Mouse (Mus musculus) MEL (cell line): Measurements from ENCODE around the gene Nos1ap. TPM values are rescaled to one million over a fixed set of nuclear protein-coding genes. Genes with fewer than 3 reads are reported as not detected.

Experiments
- DNase-seq: peaks from one replicate; pipeline ENCODE4 v3.0.0; 2011; ENCODE audit warnings: low read depth, low spot score
- H3K27ac ChIP-seq: 2 replicates; pipeline ENCODE4 v1.5.1; 2012; ENCODE audit warnings: low read depth, mild to moderate bottlenecking, control low read depth, low read length, moderate library complexity; ENCODE audit not compliant: control insufficient read depth
- H3K27me3 ChIP-seq, 2 experiments: fragments of 150-350 bp in 1 of 2; sonication (generic) in 1 of 2; 2 replicates each; pipeline ENCODE4 v1.6.1; 2012; ENCODE audit warnings: low read length in 2 of 2, mild to moderate bottlenecking in 2 of 2, improper control_type of control experiment in 1 of 2, moderate library complexity in 1 of 2; ENCODE audit not compliant: insufficient read depth in 2 of 2, control insufficient read depth in 1 of 2
- H3K36me3 ChIP-seq, 2 experiments: 2 replicates each; pipeline ENCODE4 v1.6.1; 2012 to 2014; ENCODE audit warnings: low read length in 2 of 2, improper control_type of control experiment in 1 of 2, inconsistent platforms in 1 of 2, mild to moderate bottlenecking in 1 of 2; ENCODE audit not compliant: insufficient read depth in 2 of 2, control insufficient read depth in 1 of 2
- H3K4me1 ChIP-seq, 2 experiments: fragments of 150-350 bp in 1 of 2; sonication (generic) in 1 of 2; 2 replicates each; pipeline ENCODE4 v1.6.1; 2012; ENCODE audit warnings: low read length in 2 of 2, improper control_type of control experiment in 1 of 2, mild to moderate bottlenecking in 1 of 2; ENCODE audit not compliant: insufficient read depth in 2 of 2, control insufficient read depth in 1 of 2
- H3K4me3 ChIP-seq, 2 experiments: fragments of 150-350 bp in 1 of 2; sonication (generic) in 1 of 2; 2 replicates each; pipeline ENCODE4 v1.5.1; 2012; ENCODE audit warnings: low read depth in 2 of 2, low read length in 2 of 2, mild to moderate bottlenecking in 2 of 2, moderate library complexity in 2 of 2, control low read depth in 1 of 2, improper control_type of control experiment in 1 of 2; ENCODE audit not compliant: control insufficient read depth in 1 of 2, insufficient read depth in 1 of 2
- H3K79me2 ChIP-seq: 2 replicates; pipeline ENCODE4 v1.6.1; 2012; ENCODE audit warnings: mild to moderate bottlenecking, low read length, moderate library complexity; ENCODE audit not compliant: control insufficient read depth, poor library complexity, insufficient read depth
- H3K9ac ChIP-seq: 2 replicates; pipeline ENCODE4 v1.6.1; 2012; ENCODE audit warnings: low read depth, mild to moderate bottlenecking, control low read depth, low read length, moderate library complexity; ENCODE audit not compliant: control insufficient read depth, poor library complexity, severe bottlenecking
- H3K9me3 ChIP-seq: fragments of 150-350 bp; sonication (generic); replicated peaks from 2 replicates; pipeline ENCODE4 v1.6.1; 2012; ENCODE audit warnings: mild to moderate bottlenecking, low read length, improper control_type of control experiment, moderate library complexity; ENCODE audit not compliant: insufficient read depth
- CHD2 ChIP-seq: IDR thresholded peaks from 2 replicates; pipeline ENCODE4 v1.6.1; 2011; ENCODE audit warnings: low read length, improper control_type of control experiment
- CTCF ChIP-seq, 3 experiments: IDR thresholded peaks in 2 of 3; conservative IDR thresholded peaks in 1 of 3; 2 replicates each; pipeline ENCODE4 v1.5.1; 2011 to 2012; ENCODE audit warnings: low read length in 3 of 3, low read depth in 2 of 3, mild to moderate bottlenecking in 2 of 3, improper control_type of control experiment in 1 of 3, inconsistent platforms in 1 of 3, mixed read lengths in 1 of 3, moderate library complexity in 1 of 3; ENCODE audit not compliant: control insufficient read depth in 1 of 3, insufficient read depth in 1 of 3, poor library complexity in 1 of 3, severe bottlenecking in 1 of 3
- ETS1 ChIP-seq: IDR thresholded peaks from 2 replicates; pipeline ENCODE4 v1.6.1; 2012; ENCODE audit warnings: low read depth, mild to moderate bottlenecking, inconsistent platforms, low read length, improper control_type of control experiment, moderate library complexity
- GATA1 ChIP-seq: IDR thresholded peaks from 2 replicates; pipeline ENCODE4 v1.6.1; 2011; ENCODE audit warnings: low read depth, low read length, improper control_type of control experiment
- KAT2A ChIP-seq: conservative IDR thresholded peaks from 2 replicates; pipeline ENCODE4 v1.6.1; 2012; ENCODE audit warnings: low read depth, low read length, improper control_type of control experiment, inconsistent platforms
- MEF2A ChIP-seq: IDR thresholded peaks from 2 replicates; pipeline ENCODE4 v1.6.1; 2014; ENCODE audit warnings: low read depth, mild to moderate bottlenecking, inconsistent platforms, low read length, improper control_type of control experiment; ENCODE audit not compliant: poor library complexity, insufficient replicate concordance, severe bottlenecking; ENCODE audit errors: extremely low read depth
- MXI1 ChIP-seq: IDR thresholded peaks from 2 replicates; pipeline ENCODE4 v1.6.1; 2011; ENCODE audit warnings: mild to moderate bottlenecking, low read depth, low read length, improper control_type of control experiment
- MYB ChIP-seq: IDR thresholded peaks from 2 replicates; pipeline ENCODE4 v1.6.1; 2011; ENCODE audit warnings: mild to moderate bottlenecking, low read depth, low read length, improper control_type of control experiment
- NELFE ChIP-seq: IDR thresholded peaks from 2 replicates; pipeline ENCODE4 v1.6.1; 2011; ENCODE audit warnings: low read depth, low read length, improper control_type of control experiment
- NRF1 ChIP-seq: IDR thresholded peaks from 2 replicates; pipeline ENCODE4 v1.6.1; 2014; ENCODE audit warnings: low read depth, mild to moderate bottlenecking, inconsistent platforms, low read length, improper control_type of control experiment, moderate library complexity; ENCODE audit not compliant: poor library complexity, insufficient read depth, severe bottlenecking
- ZC3H11A ChIP-seq: IDR thresholded peaks from 2 replicates; pipeline ENCODE4 v1.6.1; 2012; ENCODE audit warnings: low read depth, mild to moderate bottlenecking, inconsistent platforms, low read length, improper control_type of control experiment
- ZMIZ1 ChIP-seq: IDR thresholded peaks from 2 replicates; pipeline ENCODE4 v1.6.1; 2012; ENCODE audit warnings: low read depth, mild to moderate bottlenecking, inconsistent platforms, low read length, improper control_type of control experiment, moderate library complexity
- ZNF384 ChIP-seq: IDR thresholded peaks from 2 replicates; pipeline ENCODE4 v1.6.1; 2012; ENCODE audit warnings: low read depth, mild to moderate bottlenecking, inconsistent platforms, low read length, improper control_type of control experiment
- polyA plus RNA-seq, 2 experiments: library from polyadenylated mRNA; stranded (reverse) in 1 of 2; unstranded in 1 of 2; fragments of >175 nt in 1 of 2; fragments of >200 nt in 1 of 2; gene quantifications; 2 replicates each; pipeline versions ENCODE4 v1.2.1 to v1.2.4; 2012; ENCODE audit warnings: low replicate concordance in 2 of 2, low read depth in 1 of 2; ENCODE audit not compliant: insufficient read length in 2 of 2, insufficient read depth in 1 of 2, missing spikeins in 1 of 2
- total RNA-seq: library from RNA; depleted of rRNA; stranded (reverse); fragments of 300-350 nt; gene quantifications from 2 replicates; pipeline ENCODE4 v1.2.3, GENCODE M21; 2012

The Nos1ap gene
- total and polyA plus RNA-seq, 3 experiments, result 0.62 to 2.4 TPM; not detected in 1

DNA sequence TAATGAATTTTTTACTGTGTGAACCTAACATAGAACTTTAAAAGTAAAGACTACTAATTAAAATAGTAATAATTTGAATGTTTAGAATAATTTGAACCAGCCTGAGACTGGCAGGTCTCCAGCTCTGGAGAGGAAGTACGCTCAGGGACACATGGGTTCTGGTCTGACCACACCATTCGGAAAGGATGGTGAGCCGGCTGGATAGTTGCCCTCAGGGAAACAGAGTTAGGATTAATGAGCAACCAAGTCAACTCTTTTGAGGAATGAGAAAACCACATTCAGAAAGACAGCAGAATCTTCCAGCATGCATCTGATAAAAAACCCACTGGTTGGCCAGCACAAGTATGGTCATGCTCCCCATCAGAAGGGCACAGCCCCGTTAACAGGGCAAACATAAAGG lies 69.5 kb downstream of the Nos1ap start:
- no peaks in the 10 kb centered on the region for H3K36me3 ChIP-seq
- DNase-seq, result no peak
- no peaks in the 10 kb centered on the region for H3K27me3 ChIP-seq
- no peak for TF ChIP-seq ZNF384
- no peak for TF ChIP-seq MXI1
- no peak for TF ChIP-seq CTCF (IDR thresholded peaks at IDR 0.05 in 2 of 3, conservative IDR thresholded peaks at IDR 0.05 in 1 of 3; ENCODE audit: control insufficient read depth in 1 of 3, insufficient read depth in 1 of 3, low read depth in 2 of 3, low read length in 3 of 3, poor library complexity in 1 of 3, severe bottlenecking in 1 of 3)
- TF ChIP-seq, all 39 proteins: peak for 0
- Histone ChIP-seq H3K9me3 (no peaks in the 10 kb centered on the region), H3K4me3 (no peak overlapping the region), H3K4me1 (no peaks in the 10 kb centered on the region), H3K9ac (no peak overlapping the region), H3K27ac (no peak overlapping the region), H3K79me2 (no peaks in the 10 kb centered on the region)

GRCm38 (mm10) chr1:170519631-170520030 lies 70.0 kb downstream of the Nos1ap start:
- DNase-seq, result no peak
- Histone ChIP-seq H3K9ac (no peak overlapping the region), H3K36me3 (no peaks in the 10 kb centered on the region), H3K4me1 (no peaks in the 10 kb centered on the region), H3K79me2 (no peaks in the 10 kb centered on the region), H3K27me3 (no peaks in the 10 kb centered on the region), H3K9me3 (no peaks in the 10 kb centered on the region), H3K4me3 (no peak overlapping the region), H3K27ac (no peak overlapping the region)
- no peak for TF ChIP-seq CHD2
- no peak for TF ChIP-seq NELFE
- TF ChIP-seq MEF2A, result no peak
- no peak for TF ChIP-seq KAT2A
- TF ChIP-seq ZC3H11A, result no peak
- TF ChIP-seq ZMIZ1, result no peak
- TF ChIP-seq MYB, result no peak
- TF ChIP-seq GATA1, result no peak
- TF ChIP-seq CTCF (IDR thresholded peaks at IDR 0.05 in 2 of 3, conservative IDR thresholded peaks at IDR 0.05 in 1 of 3; ENCODE audit: control insufficient read depth in 1 of 3, insufficient read depth in 1 of 3, low read depth in 2 of 3, low read length in 3 of 3, poor library complexity in 1 of 3, severe bottlenecking in 1 of 3), result no peak

- H3K27me3 ChIP-seq, result no peaks in the 10 kb centered on the region
- TF ChIP-seq NRF1 (no peak), CTCF (IDR thresholded peaks at IDR 0.05 in 2 of 3, conservative IDR thresholded peaks at IDR 0.05 in 1 of 3; ENCODE audit: control insufficient read depth in 1 of 3, insufficient read depth in 1 of 3, low read depth in 2 of 3, low read length in 3 of 3, poor library complexity in 1 of 3, severe bottlenecking in 1 of 3) (no peak), ZMIZ1 (no peak), MEF2A (no peak), NELFE (no peak), ETS1 (no peak)
- TF ChIP-seq, all 39 proteins: peak for 0
- no peak for DNase-seq
- no peaks in the 10 kb centered on the region for H3K36me3 ChIP-seq
- H3K4me1 ChIP-seq, result no peaks in the 10 kb centered on the region; a peak in 1 of 4 replicates
- H3K27ac ChIP-seq, result no peak overlapping the region
- H3K79me2 ChIP-seq, result no peaks in the 10 kb centered on the region
- H3K9me3 ChIP-seq, result no peaks in the 10 kb centered on the region
- no peak overlapping the region for H3K4me3 ChIP-seq
- H3K9ac ChIP-seq, result no peak overlapping the region
Observed at GRCm38 (mm10) chr1:170516182-170516581, 73.5 kb downstream of the Nos1ap start.
